Mouse (Mus musculus) neural tube, embryonic 10.5 days (tissue): ENCODE measurements around the gene Rbms3.

Source experiments
- DNase-seq: peaks from one replicate; pipeline ENCODE4 v3.0.0-alpha.2; 2017; ENCODE audit warnings: low spot score; ENCODE audit errors: extremely low spot score

Gene Rbms3

DNA sequence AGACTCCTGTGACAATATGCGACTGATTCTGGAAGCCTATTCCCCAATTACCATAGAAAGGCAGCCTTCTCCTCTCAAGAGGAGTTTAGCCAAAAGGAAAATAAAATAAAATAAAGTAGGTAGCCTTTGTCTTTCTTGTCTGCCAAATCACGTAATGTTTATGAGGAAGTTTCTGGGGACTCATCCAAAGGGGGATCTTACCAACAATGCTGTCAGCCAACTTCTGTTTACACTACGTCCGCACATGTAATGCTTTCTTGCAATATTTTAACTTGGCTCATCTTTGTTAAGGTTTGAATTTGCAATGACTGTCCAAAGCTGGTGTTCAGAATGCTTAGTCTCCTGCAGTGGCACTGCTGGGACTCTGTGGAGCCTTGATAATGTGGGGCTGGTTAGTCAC, 1086.9 kb downstream of the Rbms3 start:
- no peak for DNase-seq

DNA sequence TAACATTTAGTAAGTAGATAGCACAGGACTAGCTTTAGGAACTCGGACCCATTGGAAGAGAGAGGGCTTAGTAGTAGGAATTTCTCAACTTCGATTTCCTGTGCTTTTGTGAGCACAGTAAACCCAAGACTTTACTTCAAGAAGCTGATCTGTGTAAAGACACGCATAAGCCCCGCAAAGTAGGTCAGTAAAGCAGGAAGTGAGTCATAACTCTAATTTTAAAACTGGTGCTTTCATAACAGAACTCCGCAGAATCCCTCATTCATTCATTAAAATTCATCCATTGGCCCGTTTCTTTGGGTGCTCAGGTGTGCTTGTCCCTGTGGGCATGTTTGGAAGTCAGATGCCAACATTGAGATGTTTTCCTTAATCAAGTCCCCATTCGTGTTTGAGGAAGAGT, 1087.7 kb downstream of the Rbms3 start:
- no peak for DNase-seq

DNA sequence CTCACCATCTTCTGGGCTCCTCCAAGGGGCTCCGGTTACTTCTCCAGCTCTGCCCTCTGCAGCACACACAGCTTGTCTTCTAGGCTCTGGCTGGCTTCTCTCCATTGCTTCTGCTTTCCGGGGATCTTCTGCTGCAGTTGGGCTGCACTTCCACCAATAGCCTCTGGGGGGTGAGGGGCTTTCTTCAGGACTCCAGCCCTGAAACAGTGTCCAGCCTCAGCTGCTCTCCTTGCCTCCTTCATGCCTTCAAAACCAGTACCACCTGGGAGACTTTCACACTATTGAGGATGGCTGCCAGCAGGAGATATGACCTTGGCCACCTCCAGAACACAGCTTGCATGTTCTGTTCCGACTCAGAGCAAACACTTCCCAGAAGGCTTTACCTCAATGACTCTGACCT, 1094.0 kb downstream of the Rbms3 start:
- peak; percentile 42 for DNase-seq

DNA sequence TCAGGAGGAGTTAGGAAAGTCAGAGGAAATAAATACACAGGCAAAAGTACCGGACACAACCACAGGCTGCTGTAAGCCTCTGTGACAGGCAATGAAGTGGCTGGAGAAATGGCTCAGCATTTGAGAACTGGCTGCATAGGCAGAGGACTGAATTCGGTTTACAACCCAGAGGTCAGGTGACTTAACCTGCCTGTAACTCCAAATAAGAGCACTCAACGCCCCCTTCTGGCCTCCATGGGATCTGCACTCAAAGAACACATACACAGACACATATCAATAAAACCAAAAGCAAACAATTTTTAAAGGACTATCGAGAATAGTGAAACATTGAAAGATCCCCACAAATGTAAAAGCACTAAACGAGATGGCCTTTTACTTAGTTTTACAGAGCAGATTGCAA, 1096.3 kb downstream of the Rbms3 start:
- DNase-seq, result no peak

DNA sequence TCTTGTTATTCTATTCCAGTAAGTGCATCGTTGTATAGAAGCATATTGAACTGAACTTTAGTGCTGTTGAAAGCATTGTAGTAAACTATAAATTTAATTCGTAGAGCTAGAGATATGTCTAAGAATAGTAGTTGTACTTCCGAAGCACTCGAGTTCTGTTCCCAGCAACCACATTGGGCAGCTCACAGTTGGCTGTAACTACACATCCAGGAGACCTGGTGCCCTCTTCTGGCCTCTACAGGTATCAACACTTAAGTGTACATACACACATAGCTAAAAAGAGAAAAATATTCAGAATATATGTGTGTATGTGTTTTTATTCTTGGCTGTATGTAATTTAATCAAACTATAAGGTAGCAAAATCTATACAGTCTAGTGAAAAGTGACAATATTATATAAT, 1098.6 kb downstream of the Rbms3 start:
- no peak for DNase-seq

DNA sequence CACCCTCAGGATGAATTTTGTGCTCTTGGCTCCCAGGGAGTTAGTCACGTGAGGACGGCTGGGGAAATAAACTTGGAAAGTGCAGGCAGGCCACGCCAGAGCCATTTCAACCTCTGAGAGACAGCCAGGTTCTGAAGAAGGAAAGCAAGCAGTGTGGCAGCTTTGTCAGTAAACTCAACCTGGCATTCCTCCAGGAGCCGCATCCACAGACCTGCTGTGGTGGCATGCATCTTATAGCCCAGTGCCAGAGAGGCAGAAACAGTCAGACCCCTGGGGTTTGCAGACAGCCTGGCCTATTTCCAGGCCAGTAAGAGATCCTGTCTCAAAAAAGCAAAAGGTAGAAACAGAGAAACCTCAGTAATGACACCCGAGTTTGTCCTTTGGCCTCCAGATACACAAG, 1105.3 kb downstream of the Rbms3 start:
- DNase-seq, result no peak
